Comparison of ENCODE assay signal across 9 mouse cellular contexts in the genomic region with DNA sequence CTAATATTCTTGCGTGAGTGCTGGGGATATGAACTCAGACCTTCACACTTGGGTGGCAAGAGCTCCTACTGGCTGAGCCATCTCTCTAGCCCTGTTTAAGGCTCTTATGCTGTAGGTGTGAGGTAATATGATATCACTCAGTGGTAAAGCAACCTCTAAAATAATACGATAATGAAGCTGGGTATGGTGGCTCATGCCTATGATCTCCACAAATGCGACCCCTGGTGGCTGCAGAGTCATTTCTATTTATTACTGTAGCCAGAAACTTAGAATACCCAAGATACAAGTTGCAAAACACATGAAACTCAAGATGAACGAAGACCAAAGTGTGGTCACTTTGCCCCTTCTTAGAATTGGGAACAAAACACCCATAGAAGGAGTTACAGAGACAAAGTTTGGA. TPM values are rescaled to one million over a fixed set of nuclear protein-coding genes. Genes with fewer than 3 reads are reported as not detected.
DNase-seq lines count a peak whose midpoint lies in the region; ATAC-seq and TF ChIP-seq lines count a peak whose summit lies in the region.
"Not testable (repeated sequence)": the region's sequence is repeated elsewhere in the genome, so short reads cannot be mapped to it uniquely, and the experiment has no call there.
"Had no signal": no experiment of that assay in that cellular context is flagged by ENCODE, and none has a peak within 500 bp of the region (broad histone marks: within the 10 kb centered on the region; RNA-seq: fewer than 3 reads in every experiment).

No protein-coding gene starts in this region.

- not testable (repeated sequence) for H3K27me3 ChIP-seq in kidney, adult 2 months (replicated peaks; ENCODE audit: control insufficient read depth, insufficient read depth, low read length); liver, adult 2 months (ENCODE audit: control insufficient read depth, insufficient read depth, low read length); stomach, postnatal 0 days (ENCODE audit: control insufficient read depth, insufficient read depth, low read length)
- peaks cover 38% of the 10 kb centered on the region for H3K27me3 ChIP-seq in midbrain, embryonic 10.5 days (ENCODE audit: low read depth, poor library complexity, severe bottlenecking)

- H3K27ac ChIP-seq in cortical plate, adult 2 months (ENCODE audit: insufficient read depth, low read length); kidney, adult 2 months (ENCODE audit: insufficient read depth, low read depth, low read length); midbrain, embryonic 10.5 days (replicated peaks); stomach, postnatal 0 days (replicated peaks): not testable (repeated sequence)
- peak overlapping the region; percentile 13; the same call in 1 of the 2 replicates for H3K27ac ChIP-seq in liver, adult 2 months (replicated peaks; ENCODE audit: insufficient read depth, low read depth, low read length)

- TF ChIP-seq POLR2A in cortical plate, adult 2 months (IDR thresholded peaks at IDR 0.05; ENCODE audit: extremely low read depth, insufficient read depth, low read length); kidney, adult 2 months (IDR thresholded peaks at IDR 0.05; ENCODE audit: low read depth, low read length); liver, adult 2 months (IDR thresholded peaks at IDR 0.05; ENCODE audit: extremely low read depth, insufficient read depth, low read length): not testable (repeated sequence)

- H3K4me2 ChIP-seq in stomach, postnatal 0 days (replicated peaks; ENCODE audit: low read depth) = not testable (repeated sequence)

- peak; percentile 31; the same call in 1 of the 2 replicates for TF ChIP-seq CTCF in cortical plate, adult 2 months (IDR thresholded peaks at IDR 0.05; ENCODE audit: extremely low read depth, insufficient read depth, low read length)
- peak; percentile 45 for TF ChIP-seq CTCF in kidney, adult 2 months (conservative IDR thresholded peaks at IDR 0.05; ENCODE audit: insufficient read depth, insufficient read length, low read depth, low read length)
- TF ChIP-seq CTCF in liver, adult 2 months (IDR thresholded peaks at IDR 0.05; ENCODE audit: low read depth, low read length) = peak; percentile 41
- peak; percentile 66 for TF ChIP-seq CTCF in stomach, postnatal 0 days (IDR thresholded peaks at IDR 0.05; ENCODE audit: low read depth)

- not testable (repeated sequence) for ATAC-seq in stomach, postnatal 0 days (ENCODE audit: low FRiP score, low TSS enrichment)

- not testable (repeated sequence) for TF ChIP-seq EP300 in stomach, postnatal 0 days (optimal IDR thresholded peaks at IDR 0.05)

- not testable (repeated sequence) for H3K9ac ChIP-seq in liver, adult 2 months (ENCODE audit: low read depth, low read length); stomach, postnatal 0 days (ENCODE audit: low read length)

- not testable (repeated sequence) for H3K9me3 ChIP-seq in midbrain, embryonic 10.5 days (replicated peaks); stomach, postnatal 0 days (ENCODE audit: control insufficient read depth, low read length)

- peak; percentile 77 for DNase-seq in 416B (ENCODE audit: low read depth)
- peak; percentile 16 for DNase-seq in T-cell, adult 2 months (ENCODE audit: low spot score)
- DNase-seq in gastrocnemius, postnatal 10 days = peak; percentile 16
- DNase-seq in kidney, adult 2 months = peak; percentile 41
- not testable (repeated sequence) for DNase-seq in liver, adult 2 months (ENCODE audit: extremely low read depth, low read depth, low spot score)
- peak; percentile 17 for DNase-seq in midbrain, embryonic 10.5 days (ENCODE audit: low spot score)
- DNase-seq in stomach, postnatal 0 days (ENCODE audit: low spot score) = peak; percentile 39

- peaks cover 33% of the 10 kb centered on the region for H3K79me2 ChIP-seq in liver, adult 2 months (ENCODE audit: control insufficient read depth, insufficient read depth, low read length)

- whole genome bisulfite sequencing in kidney, adult 2 months = 50% methylated on average over 4 of the region's 4 CpGs
- 41% methylated on average over 4 of the region's 4 CpGs for WGBS in liver, adult 2 months
- WGBS in midbrain, embryonic 10.5 days = 64% methylated on average over 4 of the region's 4 CpGs
- 49% methylated on average over 4 of the region's 4 CpGs for WGBS in stomach, postnatal 0 days

- H3K36me3 ChIP-seq in kidney, adult 2 months (ENCODE audit: control insufficient read depth, insufficient read depth, low read length); midbrain, embryonic 10.5 days; stomach, postnatal 0 days (ENCODE audit: control insufficient read depth, insufficient read depth, low read length): not testable (repeated sequence)
- peaks cover 12% of the 10 kb centered on the region; the same call in 1 of the 2 replicates for H3K36me3 ChIP-seq in liver, adult 2 months (ENCODE audit: control insufficient read depth, insufficient read depth, low read length)

- H3K4me1 ChIP-seq in cortical plate, adult 2 months (ENCODE audit: control insufficient read depth, insufficient read depth, low read length); kidney, adult 2 months (ENCODE audit: control insufficient read depth, insufficient read depth, low read length); stomach, postnatal 0 days (replicated peaks; ENCODE audit: control insufficient read depth, insufficient read depth): not testable (repeated sequence)
- H3K4me1 ChIP-seq in liver, adult 2 months (ENCODE audit: control insufficient read depth, insufficient read depth, low read length) = peaks cover 42% of the 10 kb centered on the region
- peaks cover 17% of the 10 kb centered on the region for H3K4me1 ChIP-seq in midbrain, embryonic 10.5 days

- not testable (repeated sequence) for H3K4me3 ChIP-seq in cortical plate, adult 2 months (ENCODE audit: insufficient read depth, low read length); kidney, adult 2 months (ENCODE audit: insufficient read depth, low read depth, low read length); liver, adult 2 months (ENCODE audit: insufficient read depth, low read depth, low read length); midbrain, embryonic 10.5 days; stomach, postnatal 0 days (ENCODE audit: low read depth, low read length)

RNA-seq across cellular contexts. Expression of a gene that starts 5.0 kb away (rescaled TPM):
- 19.0 and 21.7 TPM in 2 replicates for polyA plus RNA-seq in cortical plate, adult 2 months (2012; rRNA removed)
- total RNA-seq in gastrocnemius, postnatal 10 days (2021) = 10 to 100 TPM; 12.9 to 15.4 TPM
- 22.4 and 22.5 TPM in 2 replicates for polyA plus RNA-seq in kidney, adult 2 months (2012; rRNA removed)
- 46.6 and 59.8 TPM in 2 replicates for total RNA-seq in liver, adult 2 months (2014; rRNA removed)
- 20.1 and 24.9 TPM in 2 replicates for polyA plus RNA-seq in liver, adult 2 months (2012; rRNA removed)
- polyA plus RNA-seq in midbrain, embryonic 10.5 days (2016; fragmentation: Nextera tagmentation; extraction: Ambion mirVana) = 0.58 and 0.68 TPM in 2 replicates
- polyA plus RNA-seq in stomach, postnatal 0 days (2015; fragmentation: Nextera tagmentation; extraction: Ambion mirVana) = 2.5 and 3.4 TPM in 2 replicates
- polyA plus RNA-seq: forebrain, embryonic 12.5 days had no signal
